Mouse (Mus musculus): ENCODE measurements at regions not wholly inside any gene's neighbourhood (a gene's known extent, or its start where the extent isn't known, plus 50 kb on each side); places are given as distances from the start of the nearest gene placed in this dataset.

DNA sequence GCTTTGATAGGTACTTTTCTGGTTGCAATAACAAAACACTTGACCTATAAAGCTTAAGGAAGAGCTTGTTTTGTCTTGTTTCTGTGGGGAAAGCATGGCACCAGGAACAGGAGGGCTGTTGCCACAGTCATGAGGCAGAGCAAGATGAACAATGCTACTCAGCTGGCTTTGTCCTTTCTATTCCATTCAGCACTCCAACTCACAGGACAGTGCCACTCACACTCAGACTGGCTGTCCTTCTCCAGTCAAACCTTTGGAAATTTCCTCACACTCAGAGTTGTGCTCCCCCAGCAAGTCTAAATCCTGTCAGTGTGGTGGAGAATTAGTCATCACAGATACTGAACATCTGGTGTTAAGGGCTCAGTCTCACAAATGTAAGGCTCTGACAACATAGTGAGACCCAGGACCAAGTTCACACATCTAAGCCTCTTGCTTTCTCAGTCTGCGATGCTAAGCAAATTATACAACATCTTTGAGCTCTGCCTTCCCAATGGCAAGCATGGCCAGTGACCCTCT is 183.0 kb upstream of the Tmtc1 start:
- Histone ChIP-seq H3K4me1 (replicated peaks) (peaks cover 7% of the 10 kb centered on the region), H3K9ac (no peak overlapping the region), H3K36me3 (replicated peaks) (no peaks in the 10 kb centered on the region), H3K4me2 (no peak overlapping the region), H3K9me3 (replicated peaks) (no peaks in the 10 kb centered on the region), H3K27ac (replicated peaks) (no peak overlapping the region), H3K4me3 (replicated peaks) (no peak overlapping the region), H3K27me3 (no peaks in the 10 kb centered on the region)
- no peak for ATAC-seq (ENCODE audit: insufficient read depth)
- 95% methylated on average over 1 of the region's 1 CpGs for WGBS (ENCODE audit: insufficient replicate concordance)

DNA sequence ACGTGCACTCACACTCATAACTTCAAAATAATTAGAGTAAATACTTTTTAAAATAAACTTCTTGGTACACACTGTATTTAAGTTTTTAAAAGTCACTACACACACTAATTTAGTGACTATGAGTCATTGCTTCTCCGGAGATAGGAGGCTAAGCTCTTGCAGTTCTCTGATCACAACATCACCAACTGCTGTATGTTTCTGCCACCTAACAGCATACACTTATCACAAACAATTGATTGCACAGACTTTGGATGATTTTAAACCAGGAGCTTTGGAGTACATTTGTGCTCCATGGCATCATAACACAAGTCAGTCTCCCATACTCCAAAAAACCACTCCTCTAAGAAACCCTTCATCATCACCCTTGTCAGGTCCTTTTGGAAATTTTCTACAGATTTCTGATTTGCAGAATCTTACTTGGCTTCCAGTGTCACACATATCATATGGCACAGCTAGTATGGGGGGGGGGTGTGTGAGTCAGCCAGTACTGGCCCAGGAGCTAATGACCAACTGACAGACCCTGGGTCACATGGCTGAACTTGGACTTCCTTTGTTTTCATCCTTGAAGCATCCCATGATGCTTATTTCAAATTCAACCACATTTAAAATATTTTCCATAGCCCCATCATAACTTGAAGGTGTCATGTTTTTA is 179.1 kb upstream of the Tmtc1 start:
- no peaks in the 10 kb centered on the region for H3K27me3 ChIP-seq
- H3K9ac ChIP-seq: no peak overlapping the region
- no peak for ATAC-seq (ENCODE audit: insufficient read depth)
- H3K27ac ChIP-seq (replicated peaks): no peak overlapping the region
- peaks cover 24% of the 10 kb centered on the region for H3K4me1 ChIP-seq (replicated peaks)
- H3K4me3 ChIP-seq (replicated peaks): no peak overlapping the region
- H3K36me3 ChIP-seq (replicated peaks): no peaks in the 10 kb centered on the region
- no peak overlapping the region for H3K4me2 ChIP-seq
- WGBS (ENCODE audit: insufficient replicate concordance): 78% methylated on average over 2 of the region's 2 CpGs
- no peaks in the 10 kb centered on the region for H3K9me3 ChIP-seq (replicated peaks)

DNA sequence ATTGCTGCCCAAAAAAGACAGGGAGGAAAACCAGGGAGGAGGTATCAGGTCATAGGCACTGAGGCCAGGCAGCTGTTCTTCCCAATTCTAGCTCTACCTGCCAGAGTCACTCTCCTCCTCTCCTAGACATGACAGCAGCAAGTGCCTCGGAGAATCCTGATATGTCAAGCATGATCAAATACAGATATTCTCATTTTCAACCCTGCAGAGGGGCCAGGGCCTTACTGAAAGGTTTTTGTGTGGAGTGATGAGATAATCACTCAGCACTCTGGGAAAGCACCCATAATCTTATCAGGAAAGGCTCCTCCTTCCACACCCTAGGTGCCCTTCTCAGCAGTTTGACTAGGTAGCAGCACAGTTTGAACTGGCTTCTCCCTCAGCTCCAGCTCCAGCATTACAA is 175.8 kb upstream of the Tmtc1 start:
- ATAC-seq (ENCODE audit: insufficient read depth): peak; percentile 95
- Histone ChIP-seq H3K4me3 (replicated peaks) (peak overlapping the region; percentile 9; the same call in 1 of the 2 replicates), H3K9ac (peak overlapping the region; percentile 42), H3K4me1 (replicated peaks) (peaks cover 41% of the 10 kb centered on the region), H3K4me2 (peak overlapping the region; percentile 54), H3K9me3 (replicated peaks) (no peaks in the 10 kb centered on the region), H3K27ac (replicated peaks) (peak overlapping the region; percentile 83), H3K36me3 (replicated peaks) (no peaks in the 10 kb centered on the region), H3K27me3 (no peaks in the 10 kb centered on the region)
- 7% methylated on average over 1 of the region's 1 CpGs for WGBS (ENCODE audit: insufficient replicate concordance)

DNA sequence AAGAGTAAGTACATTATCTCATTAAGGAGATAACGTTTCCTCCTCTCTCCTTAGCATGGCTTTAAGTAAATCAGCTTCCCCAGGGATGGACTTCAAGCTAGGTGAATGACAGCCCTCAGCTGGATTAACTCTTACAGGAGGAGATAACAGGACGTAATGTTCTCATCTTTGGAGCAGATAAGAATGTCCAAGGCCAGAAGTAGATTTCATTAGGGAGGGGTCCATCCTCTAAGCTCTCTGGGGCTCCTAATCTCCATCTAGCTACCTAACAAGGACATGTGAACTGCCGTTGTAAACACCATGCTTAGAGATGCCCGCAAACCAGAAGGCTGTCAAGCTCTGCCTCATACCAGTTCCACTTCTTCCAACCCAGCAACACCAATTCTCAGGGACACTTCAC is 171.7 kb upstream of the Tmtc1 start:
- Histone ChIP-seq H3K4me1 (replicated peaks) (peaks cover 45% of the 10 kb centered on the region), H3K27ac (replicated peaks) (peak overlapping the region; percentile 65), H3K4me2 (peak overlapping the region; percentile 50), H3K9ac (no peak overlapping the region), H3K27me3 (no peaks in the 10 kb centered on the region), H3K36me3 (replicated peaks) (no peaks in the 10 kb centered on the region), H3K9me3 (replicated peaks) (no peaks in the 10 kb centered on the region), H3K4me3 (replicated peaks) (no peak overlapping the region)
- 6% methylated on average over 4 of the region's 4 CpGs for WGBS (ENCODE audit: insufficient replicate concordance)
- peak; percentile 40 for ATAC-seq (ENCODE audit: insufficient read depth)

DNA sequence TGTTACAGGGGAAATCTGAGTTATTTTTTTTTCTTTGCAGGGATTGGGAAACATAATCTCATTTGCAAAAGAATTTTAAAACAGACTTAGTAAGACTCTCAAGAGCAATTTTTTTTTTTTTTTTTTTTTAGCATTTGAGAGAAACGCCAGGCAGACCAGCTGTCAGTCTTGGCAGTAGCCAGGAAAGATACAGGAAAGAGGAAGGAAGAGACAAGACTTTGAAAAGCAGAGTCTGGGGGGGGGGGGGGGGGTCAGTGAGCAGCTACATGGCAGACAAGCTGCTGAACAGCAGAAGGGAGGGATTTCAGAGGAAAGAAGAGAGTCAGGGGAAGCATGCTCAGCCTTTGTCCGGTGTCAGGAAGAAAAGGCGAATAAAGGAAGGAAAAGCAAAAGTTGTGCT is 171.3 kb upstream of the Tmtc1 start:
- H3K9ac ChIP-seq: no peak overlapping the region
- H3K36me3 ChIP-seq (replicated peaks): no peaks in the 10 kb centered on the region
- H3K4me2 ChIP-seq: peak overlapping the region; percentile 50

DNA sequence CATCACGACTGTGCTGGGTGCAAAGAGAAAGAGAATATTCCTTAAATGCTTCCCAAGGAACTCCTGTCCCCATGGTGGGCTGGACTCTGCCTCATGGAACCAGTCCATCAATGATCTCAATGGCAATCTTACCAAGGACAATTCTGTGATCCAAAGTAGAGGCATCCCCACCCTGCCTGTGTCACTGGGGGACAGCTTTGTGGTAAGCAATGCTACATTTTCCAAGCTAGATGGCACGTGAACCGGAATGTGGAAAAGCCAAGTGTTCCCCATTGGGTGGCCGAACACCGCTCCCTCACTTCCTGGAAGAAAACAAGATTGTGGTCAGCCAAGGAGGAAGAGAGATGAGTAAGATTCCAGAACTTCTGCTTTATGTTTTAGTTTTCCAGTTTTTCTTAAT is 164.7 kb upstream of the Tmtc1 start:
- no peak overlapping the region for H3K4me3 ChIP-seq (replicated peaks)
- 58% methylated on average over 5 of the region's 5 CpGs for WGBS (ENCODE audit: insufficient replicate concordance)
- no peak for ATAC-seq (ENCODE audit: insufficient read depth)
- H3K27me3 ChIP-seq: no peaks in the 10 kb centered on the region
- H3K4me2 ChIP-seq: no peak overlapping the region
- H3K4me1 ChIP-seq (replicated peaks): peaks cover 18% of the 10 kb centered on the region
- no peak overlapping the region for H3K9ac ChIP-seq
- H3K36me3 ChIP-seq (replicated peaks): no peaks in the 10 kb centered on the region
- H3K9me3 ChIP-seq (replicated peaks): no peaks in the 10 kb centered on the region
- no peak overlapping the region for H3K27ac ChIP-seq (replicated peaks)

More for the DNA sequence above, 171.3 kb upstream of the Tmtc1 start:
- peaks cover 40% of the 10 kb centered on the region for H3K4me1 ChIP-seq (replicated peaks)
- H3K27me3 ChIP-seq: no peaks in the 10 kb centered on the region
- no peak for ATAC-seq (ENCODE audit: insufficient read depth)
- 4% methylated on average over 3 of the region's 3 CpGs for WGBS (ENCODE audit: insufficient replicate concordance)
- H3K4me3 ChIP-seq (replicated peaks): no peak overlapping the region
- no peaks in the 10 kb centered on the region for H3K9me3 ChIP-seq (replicated peaks)
- peak overlapping the region; percentile 65 for H3K27ac ChIP-seq (replicated peaks)

DNA sequence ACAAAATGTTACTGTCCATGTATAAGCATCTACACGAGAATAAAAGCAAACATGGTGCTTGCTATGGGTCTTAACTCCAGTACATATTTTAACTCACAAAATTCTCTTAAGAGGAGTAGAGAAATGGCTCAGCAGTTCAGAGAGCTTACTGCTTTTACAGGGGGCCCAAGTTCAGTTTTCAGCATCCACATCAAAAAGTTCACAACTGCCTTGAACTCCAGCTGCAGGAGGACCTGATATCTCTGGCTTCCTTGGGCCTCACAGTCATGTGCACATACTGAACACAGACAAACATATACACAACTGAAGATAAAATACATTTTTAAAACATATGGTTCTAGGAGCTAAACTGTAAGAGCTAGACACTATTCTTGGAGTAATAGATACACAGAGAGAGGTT is 161.0 kb upstream of the Tmtc1 start:
- Histone ChIP-seq H3K36me3 (replicated peaks) (no peaks in the 10 kb centered on the region), H3K4me2 (no peak overlapping the region), H3K27ac (replicated peaks) (no peak overlapping the region; the same call in 1 of the 2 replicates), H3K4me1 (replicated peaks) (peaks cover 41% of the 10 kb centered on the region), H3K9me3 (replicated peaks) (no peaks in the 10 kb centered on the region), H3K27me3 (no peaks in the 10 kb centered on the region), H3K9ac (no peak overlapping the region), H3K4me3 (replicated peaks) (no peak overlapping the region)
- ATAC-seq (ENCODE audit: insufficient read depth): no peak
- WGBS (ENCODE audit: insufficient replicate concordance): 85% methylated on average over 1 of the region's 1 CpGs

DNA sequence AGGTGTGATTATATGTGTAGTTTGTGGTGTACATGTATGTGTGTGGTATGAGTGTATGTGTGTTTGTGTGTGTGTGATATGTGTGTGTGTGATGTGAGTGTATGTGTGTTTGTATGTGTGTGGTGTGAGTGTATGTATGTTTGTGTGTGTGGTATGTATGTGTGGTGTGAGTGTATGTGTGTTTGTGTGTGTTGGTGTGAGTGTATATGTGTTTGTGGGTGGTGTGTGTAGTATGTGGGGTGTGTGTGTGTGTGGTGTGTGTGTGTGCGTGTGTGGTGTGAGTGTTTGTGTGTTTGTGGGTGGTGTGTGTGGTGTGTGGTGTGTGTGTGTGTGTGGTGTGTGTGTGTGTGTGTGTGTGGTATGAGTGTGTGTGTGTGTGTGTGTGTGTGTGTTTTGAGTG is 160.6 kb upstream of the Tmtc1 start:
- H3K4me1 ChIP-seq (replicated peaks): peaks cover 41% of the 10 kb centered on the region
- H3K4me2 ChIP-seq: no peak overlapping the region
- WGBS (ENCODE audit: insufficient replicate concordance): 0% methylated on average over 1 of the region's 1 CpGs
- no peak overlapping the region for H3K9ac ChIP-seq
- H3K27ac ChIP-seq (replicated peaks): peak overlapping the region; percentile 89
- H3K4me3 ChIP-seq (replicated peaks): no peak overlapping the region
- H3K9me3 ChIP-seq (replicated peaks): no peaks in the 10 kb centered on the region
- H3K27me3 ChIP-seq: no peaks in the 10 kb centered on the region
- H3K36me3 ChIP-seq (replicated peaks): no peaks in the 10 kb centered on the region
- no peak; the same call in 1 of the 2 replicates for ATAC-seq (ENCODE audit: insufficient read depth)

DNA sequence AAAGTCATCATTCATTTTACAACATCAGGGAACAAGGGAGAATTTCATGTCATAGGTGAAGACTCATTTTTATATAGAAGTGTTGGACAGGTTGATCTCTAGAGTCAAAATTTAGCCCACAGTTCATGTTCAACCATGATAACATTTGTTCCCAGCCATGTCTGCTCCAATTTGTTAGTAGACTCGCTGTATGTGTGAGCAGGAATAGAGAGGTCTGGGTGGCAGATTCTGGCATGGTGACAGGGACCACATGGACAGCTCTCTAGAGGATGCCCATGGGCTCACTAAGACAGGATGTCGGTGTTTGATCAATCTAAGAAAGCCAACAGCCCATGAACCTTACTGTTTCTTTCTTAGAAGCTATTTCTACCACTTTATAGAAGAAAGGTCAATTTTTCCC is 159.7 kb upstream of the Tmtc1 start:
- H3K27ac ChIP-seq (replicated peaks): peak overlapping the region; percentile 89
- peak overlapping the region; percentile 60 for H3K4me2 ChIP-seq
- no peaks in the 10 kb centered on the region for H3K9me3 ChIP-seq (replicated peaks)
- no peaks in the 10 kb centered on the region for H3K27me3 ChIP-seq
- no peak overlapping the region for H3K4me3 ChIP-seq (replicated peaks)
- no peaks in the 10 kb centered on the region for H3K36me3 ChIP-seq (replicated peaks)
- ATAC-seq (ENCODE audit: insufficient read depth): peak; percentile 69
- 49% methylated on average over 2 of the region's 2 CpGs for WGBS (ENCODE audit: insufficient replicate concordance)
- peak overlapping the region; percentile 19; the same call in 1 of the 2 replicates for H3K9ac ChIP-seq
- peaks cover 44% of the 10 kb centered on the region for H3K4me1 ChIP-seq (replicated peaks)

DNA sequence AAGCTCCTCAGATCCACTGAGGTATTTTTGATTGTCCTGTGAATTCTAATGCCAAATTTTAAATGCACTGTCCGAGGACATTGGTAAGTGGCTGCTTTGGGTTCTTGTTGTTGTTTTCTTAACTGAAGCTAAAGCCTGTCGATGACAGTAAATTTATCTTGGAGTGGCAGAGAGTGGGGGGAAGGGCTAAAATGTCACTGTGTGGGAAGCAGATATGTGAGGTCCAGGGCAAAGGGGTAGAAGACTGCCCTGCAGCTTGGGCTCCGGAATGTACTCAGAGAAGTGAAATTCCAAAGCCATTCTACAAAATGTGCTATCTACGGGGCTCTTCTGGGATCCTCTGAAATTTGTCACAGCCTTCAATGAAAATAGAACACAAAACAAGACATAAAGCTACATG is 159.3 kb upstream of the Tmtc1 start:
- Histone ChIP-seq H3K27me3 (no peaks in the 10 kb centered on the region), H3K4me2 (peak overlapping the region; percentile 60), H3K4me1 (replicated peaks) (peaks cover 48% of the 10 kb centered on the region), H3K9me3 (replicated peaks) (no peaks in the 10 kb centered on the region), H3K9ac (peak overlapping the region; percentile 19; the same call in 1 of the 2 replicates), H3K4me3 (replicated peaks) (0 out of 2 replicates have a peak overlapping the region, but pooled peaks have one; percentile 5), H3K27ac (replicated peaks) (peak overlapping the region; percentile 89), H3K36me3 (replicated peaks) (no peaks in the 10 kb centered on the region)
- WGBS (ENCODE audit: insufficient replicate concordance): 16% methylated on average over 4 of the region's 4 CpGs
- ATAC-seq (ENCODE audit: insufficient read depth): peak; percentile 98

DNA sequence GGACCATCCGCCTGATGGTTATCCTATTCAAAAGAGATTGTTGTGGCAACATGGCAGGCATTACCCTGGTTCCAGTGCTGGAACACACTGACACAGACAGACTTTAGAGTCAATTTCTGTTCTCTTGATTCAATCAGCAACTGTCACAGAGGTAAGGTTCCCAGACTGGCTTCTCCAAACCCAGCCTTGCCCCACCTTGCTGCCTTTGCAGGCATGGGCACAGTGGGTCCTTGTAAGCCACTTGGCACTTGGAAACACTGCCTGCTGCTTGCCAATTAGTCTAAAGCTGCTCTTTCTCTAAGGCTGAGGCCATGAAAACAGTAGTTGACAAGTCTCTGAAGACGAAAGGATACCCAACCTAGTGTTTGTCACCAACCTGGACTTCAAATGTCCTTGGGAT is 158.7 kb upstream of the Tmtc1 start:
- Histone ChIP-seq H3K9ac (peak overlapping the region; percentile 19; the same call in 1 of the 2 replicates), H3K4me2 (peak overlapping the region; percentile 60), H3K27ac (replicated peaks) (peak overlapping the region; percentile 89), H3K4me1 (replicated peaks) (peaks cover 48% of the 10 kb centered on the region), H3K9me3 (replicated peaks) (no peaks in the 10 kb centered on the region), H3K4me3 (replicated peaks) (0 out of 2 replicates have a peak overlapping the region, but pooled peaks have one; percentile 5), H3K27me3 (no peaks in the 10 kb centered on the region), H3K36me3 (replicated peaks) (no peaks in the 10 kb centered on the region)
- peak; percentile 54 for ATAC-seq (ENCODE audit: insufficient read depth)
- 60% methylated on average over 2 of the region's 2 CpGs for WGBS (ENCODE audit: insufficient replicate concordance)

Measured in liver, embryonic 15.5 days (tissue).